Mouse (Mus musculus) bone marrow macrophage, adult 2 months (primary cell): ENCODE measurements around the gene 0610009B22Rik. TPM values are rescaled to one million over a fixed set of nuclear protein-coding genes. Genes with fewer than 3 reads are reported as not detected.

Source experiments
- H3K27ac ChIP-seq: 2 replicates; pipeline ENCODE4 v1.5.1; 2012; ENCODE audit warnings: low read depth, low read length; ENCODE audit not compliant: insufficient read depth
- H3K4me1 ChIP-seq: 2 replicates; pipeline ENCODE4 v1.6.1; 2012; ENCODE audit warnings: low read length; ENCODE audit not compliant: control insufficient read depth, insufficient read depth
- H3K4me3 ChIP-seq: 2 replicates; pipeline ENCODE4 v1.5.1; 2012; ENCODE audit warnings: mild to moderate bottlenecking, low read length, moderate library complexity; ENCODE audit not compliant: insufficient read depth
- CTCF ChIP-seq: IDR thresholded peaks from 2 replicates; pipeline ENCODE4 v1.5.1; 2012; ENCODE audit warnings: low read depth, mild to moderate bottlenecking, low read length, moderate library complexity
- POLR2A ChIP-seq: IDR thresholded peaks from 2 replicates; pipeline ENCODE4 v1.6.1; 2012; ENCODE audit warnings: mild to moderate bottlenecking, low read depth, low read length, borderline replicate concordance
- polyA plus RNA-seq: library from polyadenylated mRNA; stranded (reverse); fragments of >200 nt; gene quantifications from 2 replicates; pipeline ENCODE4 v1.2.4, GENCODE M21; 2012; ENCODE audit not compliant: missing spikeins, insufficient read depth, insufficient read length

0610009B22Rik gene
- polyA plus RNA-seq, 1 experiment, result 39.2 TPM

- no peak for TF ChIP-seq POLR2A
- TF ChIP-seq CTCF, result no peak
- Histone ChIP-seq H3K4me1 (peaks cover 8% of the 10 kb centered on the region), H3K27ac (no peak overlapping the region), H3K4me3 (no peak overlapping the region)
These were observed 26.8 kb downstream of the 0610009B22Rik start for GRCm38 (mm10) chr11:51661867-51662365.

GRCm38 (mm10) chr11:51658705-51659104 is 30.0 kb downstream of the 0610009B22Rik start:
- Histone ChIP-seq H3K27ac (no peak overlapping the region), H3K4me1 (peaks cover 8% of the 10 kb centered on the region), H3K4me3 (no peak overlapping the region)
- TF ChIP-seq CTCF, result no peak
- no peak for TF ChIP-seq POLR2A

- Histone ChIP-seq H3K27ac (no peak overlapping the region), H3K4me1 (peaks cover 8% of the 10 kb centered on the region), H3K4me3 (no peak overlapping the region)
- no peak for TF ChIP-seq POLR2A
- TF ChIP-seq CTCF, result no peak
These were observed 30.4 kb downstream of the 0610009B22Rik start for GRCm38 (mm10) chr11:51658291-51658690.

- Histone ChIP-seq H3K4me3 (no peak overlapping the region), H3K27ac (no peak overlapping the region), H3K4me1 (peaks cover 8% of the 10 kb centered on the region)
- no peak for TF ChIP-seq CTCF
- no peak for TF ChIP-seq POLR2A
These were observed 31.7 kb downstream of the 0610009B22Rik start for GRCm38 (mm10) chr11:51656798-51657521.

- H3K4me1 ChIP-seq, result peaks cover 8% of the 10 kb centered on the region
- no peak overlapping the region for H3K27ac ChIP-seq
- TF ChIP-seq CTCF, result no peak
- TF ChIP-seq POLR2A, result no peak
- no peak overlapping the region for H3K4me3 ChIP-seq
These were observed 33.8 kb downstream of the 0610009B22Rik start for GRCm38 (mm10) chr11:51654891-51655290.

GRCm38 (mm10) chr11:51653736-51654135 is 34.9 kb downstream of the 0610009B22Rik start:
- H3K4me3 ChIP-seq, result no peak overlapping the region
- no peak for TF ChIP-seq CTCF
- no peak for TF ChIP-seq POLR2A
- peaks cover 8% of the 10 kb centered on the region for H3K4me1 ChIP-seq
- no peak overlapping the region for H3K27ac ChIP-seq

GRCm38 (mm10) chr11:51652889-51653418 is 35.7 kb downstream of the 0610009B22Rik start:
- TF ChIP-seq POLR2A (no peak), CTCF (no peak)
- 0 out of 2 replicates have a peak, but pooled peaks cover 2% of the 10 kb centered on the region for H3K4me1 ChIP-seq
- H3K27ac ChIP-seq, result no peak overlapping the region
- H3K4me3 ChIP-seq, result no peak overlapping the region

GRCm38 (mm10) chr11:51650691-51651515 is 37.8 kb downstream of the 0610009B22Rik start, which contains the start of the genes N4bp3 and D930048N14Rik:
N4bp3 (minus strand) TSS chr11:51650842.
D930048N14Rik (plus strand) TSS chr11:51650954.
- Histone ChIP-seq H3K4me3 (peak within 1 kb of the TSS; percentile 70), H3K27ac (no peak within 1 kb of the TSS), H3K4me1 (0 out of 2 replicates have a peak, but pooled peaks cover 2% of the 10 kb centered on the region)
- TF ChIP-seq POLR2A (no peak), CTCF (no peak)

GRCm38 (mm10) chr11:51650261-51650660 is 38.4 kb downstream of the 0610009B22Rik start:
- H3K4me3 ChIP-seq, result peak overlapping the region; percentile 70
- TF ChIP-seq POLR2A, result no peak
- TF ChIP-seq CTCF, result no peak
- 0 out of 2 replicates have a peak, but pooled peaks cover 2% of the 10 kb centered on the region for H3K4me1 ChIP-seq
- no peak overlapping the region for H3K27ac ChIP-seq
